Mouse (Mus musculus) forebrain, embryonic 16.5 days (tissue): ENCODE measurements around the gene Fgl2. TPM values are rescaled to one million over a fixed set of nuclear protein-coding genes. Genes with fewer than 3 reads are reported as not detected.

Experiments
- ATAC-seq: fragments of 200-750 bp; cut with Nextera tagmentation; 2 replicates; pipeline ENCODE4 v1.8.0; 2017; ENCODE audit warnings: mild to moderate bottlenecking, moderate library complexity
- H3K27ac ChIP-seq: fragments of 300-500 bp; sonication (generic); 2 replicates; pipeline ENCODE4 v1.5.1; 2014; ENCODE audit warnings: low read length, control low read depth
- H3K27me3 ChIP-seq: fragments of 300-500 bp; sonication (generic); replicated peaks from 2 replicates; pipeline ENCODE4 v1.6.1; 2014; ENCODE audit warnings: low read length; ENCODE audit not compliant: control insufficient read depth, insufficient read depth
- H3K36me3 ChIP-seq: fragments of 300-500 bp; sonication (generic); 2 replicates; pipeline ENCODE4 v1.6.1; 2014; ENCODE audit not compliant: control insufficient read depth, insufficient read depth
- H3K4me1 ChIP-seq: fragments of 300-500 bp; sonication (generic); replicated peaks from 2 replicates; pipeline ENCODE4 v1.6.1; 2014; ENCODE audit warnings: low read length; ENCODE audit not compliant: control insufficient read depth, insufficient read depth
- H3K4me2 ChIP-seq: fragments of 300-500 bp; sonication (generic); 2 replicates; pipeline ENCODE4 v1.6.1; 2014; ENCODE audit warnings: mild to moderate bottlenecking, low read length, control low read depth
- H3K4me3 ChIP-seq: fragments of 300-500 bp; sonication (generic); replicated peaks from 2 replicates; pipeline ENCODE4 v1.5.1; 2014; ENCODE audit warnings: mild to moderate bottlenecking, low read length, control low read depth
- H3K9ac ChIP-seq: fragments of 300-500 bp; sonication (generic); replicated peaks from 2 replicates; pipeline ENCODE4 v1.6.1; 2014; ENCODE audit warnings: low read depth, low read length, control low read depth
- H3K9me3 ChIP-seq: fragments of 300-500 bp; sonication (generic); 2 replicates; pipeline ENCODE4 v1.6.1; 2016; ENCODE audit warnings: low read length; ENCODE audit not compliant: control insufficient read depth
- WGBS: fragments of 180-500 bp; shearing (Covaris S2); extraction: QIAGEN DNeasy Blood & Tissue Kit; methylation state at CpG from one replicate; pipeline ENCODE4 v1.1.7; 2014; 5-methylcytosine and 5-hydroxymethylcytosine counted together
- polyA plus RNA-seq: library from polyadenylated mRNA; unstranded; fragments of >200 nt; fragmentation: Nextera tagmentation; extraction: Ambion mirVana; gene quantifications from 2 replicates; pipeline ENCODE4 v1.2.1, GENCODE M21; 2015

Fgl2 gene
- polyA plus RNA-seq, 1 experiment from 2014 or later = 1.7 TPM

DNA sequence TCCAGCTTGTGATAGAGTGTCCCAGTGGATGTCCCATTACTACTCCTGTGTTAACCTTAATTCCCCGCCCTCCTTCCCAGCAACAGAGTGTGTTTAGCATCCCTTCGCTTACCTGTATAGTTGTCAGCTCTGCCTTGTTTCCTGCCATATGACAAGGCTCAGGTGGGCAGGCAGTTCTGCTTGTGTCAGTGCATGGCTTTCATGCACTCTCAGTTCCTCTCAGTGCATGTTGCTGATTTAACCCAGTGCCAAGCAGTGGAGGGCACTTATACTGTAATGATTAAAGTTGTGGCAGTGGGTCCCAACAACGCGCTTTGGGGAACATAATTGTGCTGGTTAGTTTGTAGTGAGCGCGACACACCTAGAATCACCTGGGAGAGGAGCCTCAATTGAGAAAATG lies 54.2 kb downstream of the Fgl2 start:
- Histone ChIP-seq H3K27me3 (no peaks in the 10 kb centered on the region), H3K27ac (no peak overlapping the region), H3K4me3 (no peak overlapping the region), H3K9ac (no peak overlapping the region), H3K4me1 (peaks cover 15% of the 10 kb centered on the region), H3K36me3 (no peaks in the 10 kb centered on the region), H3K9me3 (no peaks in the 10 kb centered on the region), H3K4me2 (no peak overlapping the region)
- WGBS = 93% methylated on average over 6 of the region's 6 CpGs
- no peak for ATAC-seq

Other genes starting within 250 kb of the Fgl2 start
- 11.2 and 11.9 TPM in 2 replicates for gene Gsap, start 186.4 kb upstream of the Fgl2 start, polyA plus RNA-seq
- 0.23 and 0.36 TPM in 2 replicates for gene Ccdc146, start 52.0 kb downstream of the Fgl2 start, polyA plus RNA-seq
- gene Fam185a, start 52.3 kb downstream of the Fgl2 start, polyA plus RNA-seq = 9.0 and 12.5 TPM in 2 replicates
- 3.3 and 5.0 TPM in 2 replicates for gene Lrrc17, start 170.9 kb downstream of the Fgl2 start, polyA plus RNA-seq